Mouse (Mus musculus): ENCODE results near the gene Olfr718-ps1. TPM values are rescaled to one million over a fixed set of nuclear protein-coding genes. Genes with fewer than 3 reads are reported as not detected.
"Not testable (repeated sequence)": the region's sequence is repeated elsewhere in the genome, so short reads cannot be mapped to it uniquely, and the experiment has no call there.

The Olfr718-ps1 gene
- not detected in 2 replicates for polyA plus RNA-seq (2012; rRNA removed)
- not detected in 2 replicates for polyA plus RNA-seq (2014; fragmentation: Nextera tagmentation; extraction: Ambion mirVana)

GRCm38 (mm10) chr5:143147481-143147880 is at the start of gene Olfr718-ps1:
Gene Olfr718-ps1 (minus strand): TSS chr5:143147581.
- no peak for TF ChIP-seq POLR2A (IDR thresholded peaks at IDR 0.05; ENCODE audit: borderline replicate concordance, extremely low read depth, insufficient read depth, insufficient read length)
- no peak within 1 kb of the TSS for H3K27ac ChIP-seq (replicated peaks; ENCODE audit: low read depth, low read length)
- no peak within 1 kb of the TSS for H3K9ac ChIP-seq (ENCODE audit: low read depth, low read length, severe bottlenecking)
- ATAC-seq (ENCODE audit: low FRiP score, low read depth) (no peak), DNase-seq (ENCODE audit: low spot score) (no peak)
- H3K4me1 ChIP-seq (ENCODE audit: control insufficient read depth, insufficient read depth, low read length): no peaks in the 10 kb centered on the region
- no peaks in the 10 kb centered on the region for H3K36me3 ChIP-seq (ENCODE audit: control insufficient read depth, insufficient read depth, low read length)
- no peak within 1 kb of the TSS for H3K4me2 ChIP-seq (replicated peaks; ENCODE audit: low read depth, low read length, severe bottlenecking)
- H3K27me3 ChIP-seq (ENCODE audit: control insufficient read depth, insufficient read depth, low read length): no peaks in the 10 kb centered on the region
- 55% methylated on average over 3 of the region's 3 CpGs for WGBS
- 0 out of 2 replicates have a peak, but pooled peaks cover 5% of the 10 kb centered on the region for H3K9me3 ChIP-seq (ENCODE audit: control insufficient read depth, low read length)
- H3K4me3 ChIP-seq (replicated peaks; ENCODE audit: low read length): no peak within 1 kb of the TSS

GRCm38 (mm10) chr5:143196506-143196905 is 49.1 kb upstream of the Olfr718-ps1 start:
- no peak overlapping the region for H3K9ac ChIP-seq (ENCODE audit: low read depth, low read length, severe bottlenecking)
- DNase-seq (ENCODE audit: low spot score) (no peak), ATAC-seq (ENCODE audit: low FRiP score, low read depth) (no peak)
- no peak overlapping the region for H3K4me3 ChIP-seq (replicated peaks; ENCODE audit: low read length)
- 85% methylated on average over 4 of the region's 4 CpGs for WGBS
- no peaks in the 10 kb centered on the region for H3K9me3 ChIP-seq (ENCODE audit: control insufficient read depth, low read length)
- no peak for TF ChIP-seq POLR2A (IDR thresholded peaks at IDR 0.05; ENCODE audit: borderline replicate concordance, extremely low read depth, insufficient read depth, insufficient read length)
- no peaks in the 10 kb centered on the region for H3K36me3 ChIP-seq (ENCODE audit: control insufficient read depth, insufficient read depth, low read length)
- H3K27ac ChIP-seq (replicated peaks; ENCODE audit: low read depth, low read length): no peak overlapping the region
- no peak overlapping the region for H3K4me2 ChIP-seq (replicated peaks; ENCODE audit: low read depth, low read length, severe bottlenecking)
- H3K4me1 ChIP-seq (ENCODE audit: control insufficient read depth, insufficient read depth, low read length): no peaks in the 10 kb centered on the region
- no peaks in the 10 kb centered on the region for H3K27me3 ChIP-seq (ENCODE audit: control insufficient read depth, insufficient read depth, low read length)

GRCm38 (mm10) chr5:143195166-143195565 is 47.8 kb upstream of the Olfr718-ps1 start:
- no peak for TF ChIP-seq POLR2A (IDR thresholded peaks at IDR 0.05; ENCODE audit: borderline replicate concordance, extremely low read depth, insufficient read depth, insufficient read length)
- Histone ChIP-seq H3K4me3 (replicated peaks; ENCODE audit: low read length) (no peak overlapping the region), H3K4me1 (ENCODE audit: control insufficient read depth, insufficient read depth, low read length) (no peaks in the 10 kb centered on the region), H3K27me3 (ENCODE audit: control insufficient read depth, insufficient read depth, low read length) (no peaks in the 10 kb centered on the region), H3K4me2 (replicated peaks; ENCODE audit: low read depth, low read length, severe bottlenecking) (no peak overlapping the region), H3K27ac (replicated peaks; ENCODE audit: low read depth, low read length) (no peak overlapping the region), H3K9ac (ENCODE audit: low read depth, low read length, severe bottlenecking) (no peak overlapping the region), H3K36me3 (ENCODE audit: control insufficient read depth, insufficient read depth, low read length) (no peaks in the 10 kb centered on the region), H3K9me3 (ENCODE audit: control insufficient read depth, low read length) (no peaks in the 10 kb centered on the region)
- no peak for DNase-seq (ENCODE audit: low spot score)
- 54% methylated on average over 2 of the region's 2 CpGs for whole genome bisulfite sequencing
- ATAC-seq (ENCODE audit: low FRiP score, low read depth): no peak

GRCm38 (mm10) chr5:143194747-143195146 is 47.4 kb upstream of the Olfr718-ps1 start:
- 56% methylated on average over 8 of the region's 8 CpGs for WGBS
- H3K27ac ChIP-seq (replicated peaks; ENCODE audit: low read depth, low read length); H3K9ac ChIP-seq (ENCODE audit: low read depth, low read length, severe bottlenecking); H3K4me1 ChIP-seq (ENCODE audit: control insufficient read depth, insufficient read depth, low read length); H3K4me2 ChIP-seq (replicated peaks; ENCODE audit: low read depth, low read length, severe bottlenecking); H3K4me3 ChIP-seq (replicated peaks; ENCODE audit: low read length); ATAC-seq (ENCODE audit: low FRiP score, low read depth); H3K9me3 ChIP-seq (ENCODE audit: control insufficient read depth, low read length); DNase-seq (ENCODE audit: low spot score); H3K27me3 ChIP-seq (ENCODE audit: control insufficient read depth, insufficient read depth, low read length); H3K36me3 ChIP-seq (ENCODE audit: control insufficient read depth, insufficient read depth, low read length): not testable (repeated sequence)

DNA sequence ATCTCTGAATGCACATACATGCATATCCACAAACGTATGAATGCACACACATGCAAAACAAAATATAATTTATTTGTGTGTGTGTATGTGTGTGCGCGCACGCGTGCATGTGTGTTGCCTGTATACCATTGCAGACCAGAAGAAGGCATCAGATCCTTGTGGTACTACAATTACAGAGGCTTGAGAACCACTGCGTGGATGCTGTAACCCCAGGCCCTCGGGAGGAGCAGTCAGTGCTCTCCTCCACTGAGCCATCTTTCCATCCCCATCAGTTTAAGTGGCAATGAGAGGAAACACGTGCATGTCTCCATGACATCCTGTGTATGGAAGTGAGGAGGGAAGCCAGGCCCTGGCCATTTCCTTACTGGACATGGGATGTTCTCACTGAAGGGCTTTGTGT is 45.4 kb upstream of the Olfr718-ps1 start:
- Histone ChIP-seq H3K9ac (ENCODE audit: low read depth, low read length, severe bottlenecking) (no peak overlapping the region), H3K9me3 (ENCODE audit: control insufficient read depth, low read length) (no peaks in the 10 kb centered on the region), H3K4me1 (ENCODE audit: control insufficient read depth, insufficient read depth, low read length) (no peaks in the 10 kb centered on the region), H3K4me2 (replicated peaks; ENCODE audit: low read depth, low read length, severe bottlenecking) (no peak overlapping the region), H3K27me3 (ENCODE audit: control insufficient read depth, insufficient read depth, low read length) (no peaks in the 10 kb centered on the region), H3K4me3 (replicated peaks; ENCODE audit: low read length) (no peak overlapping the region), H3K27ac (replicated peaks; ENCODE audit: low read depth, low read length) (no peak overlapping the region), H3K36me3 (ENCODE audit: control insufficient read depth, insufficient read depth, low read length) (no peaks in the 10 kb centered on the region)
- no peak for ATAC-seq (ENCODE audit: low FRiP score, low read depth)
- 94% methylated on average over 8 of the region's 8 CpGs for WGBS
- TF ChIP-seq POLR2A (IDR thresholded peaks at IDR 0.05; ENCODE audit: borderline replicate concordance, extremely low read depth, insufficient read depth, insufficient read length): no peak
- DNase-seq (ENCODE audit: low spot score): no peak

DNA sequence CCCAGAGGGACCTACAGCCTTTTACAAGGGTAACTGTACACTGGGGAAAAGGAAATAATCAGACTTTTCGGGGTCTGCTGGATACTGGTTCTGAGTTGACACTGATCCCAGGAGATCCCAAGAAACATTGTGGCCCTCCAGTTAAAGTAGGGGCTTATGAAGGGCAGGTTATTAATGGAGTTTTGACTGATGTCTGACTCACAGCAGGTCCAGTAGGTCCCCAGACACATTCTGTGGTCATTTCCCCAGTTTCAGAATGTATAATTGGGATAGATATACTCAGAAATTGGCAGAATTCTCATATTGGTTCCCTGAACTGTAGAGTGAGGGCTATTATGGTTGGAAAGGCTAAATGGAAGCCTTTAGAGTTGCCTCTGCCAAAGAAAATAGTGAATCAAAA is 40.6 kb upstream of the Olfr718-ps1 start:
- not testable (repeated sequence) for ATAC-seq (ENCODE audit: low FRiP score, low read depth); H3K36me3 ChIP-seq (ENCODE audit: control insufficient read depth, insufficient read depth, low read length); H3K9ac ChIP-seq (ENCODE audit: low read depth, low read length, severe bottlenecking); H3K9me3 ChIP-seq (ENCODE audit: control insufficient read depth, low read length); H3K27ac ChIP-seq (replicated peaks; ENCODE audit: low read depth, low read length); H3K4me2 ChIP-seq (replicated peaks; ENCODE audit: low read depth, low read length, severe bottlenecking); H3K4me3 ChIP-seq (replicated peaks; ENCODE audit: low read length); H3K27me3 ChIP-seq (ENCODE audit: control insufficient read depth, insufficient read depth, low read length); H3K4me1 ChIP-seq (ENCODE audit: control insufficient read depth, insufficient read depth, low read length); DNase-seq (ENCODE audit: low spot score)
- WGBS: no CpG with 5 or more reads among the region's 1 CpGs
